Comparison of ENCODE assay signal across 38 mouse cellular contexts in genomic region chr13:61164156-61164555, GRCm38 (mm10). TPM values are rescaled to one million over a fixed set of nuclear protein-coding genes. Genes with fewer than 3 reads are reported as not detected.
"Had no signal": no experiment of that assay in that cellular context is flagged by ENCODE, and none has a peak within 500 bp of the region (broad histone marks: within the 10 kb centered on the region; RNA-seq: fewer than 3 reads in every experiment).

Ctsr (minus strand) TSS chr13:61164256.

- H3K4me1 ChIP-seq: limb, embryonic 10.5 days; limb, embryonic 12.5 days; limb, embryonic 13.5 days; limb, embryonic 15.5 days; liver, embryonic 12.5 days; liver, embryonic 13.5 days; liver, embryonic 15.5 days; lung, embryonic 15.5 days; megakaryocyte, embryonic 14.5 days; midbrain, embryonic 10.5 days; midbrain, embryonic 12.5 days; midbrain, embryonic 13.5 days; midbrain, embryonic 15.5 days; neural tube, embryonic 12.5 days had no signal

- H3K4me2 ChIP-seq: limb, embryonic 12.5 days; limb, embryonic 13.5 days; limb, embryonic 15.5 days; liver, embryonic 11.5 days; liver, embryonic 12.5 days; liver, embryonic 13.5 days; liver, embryonic 15.5 days; lung, embryonic 14.5 days; lung, embryonic 15.5 days; midbrain, embryonic 11.5 days; midbrain, embryonic 12.5 days; midbrain, embryonic 13.5 days; midbrain, embryonic 15.5 days; neural tube, embryonic 12.5 days had no signal

- H3K27ac ChIP-seq: limb, embryonic 10.5 days; limb, embryonic 12.5 days; limb, embryonic 13.5 days; limb, embryonic 15.5 days; liver, embryonic 12.5 days; liver, embryonic 13.5 days; liver, embryonic 14.5 days; liver, embryonic 15.5 days; lung, embryonic 15.5 days; macrophage; midbrain, embryonic 10.5 days; midbrain, embryonic 12.5 days; midbrain, embryonic 13.5 days; midbrain, embryonic 15.5 days; neural tube, embryonic 12.5 days had no signal

- DNase-seq: left cerebral cortex, postnatal 4 days; liver; liver, embryonic 13.5 days; liver, postnatal 0 days; lung, adult 18-20 months; lung, adult 2 months; lung, embryonic 14.5 days; lung, postnatal 10 days; lung, postnatal 14 days; lung, postnatal 36 days; lung, postnatal 4 days; midbrain, embryonic 14.5 days had no signal

- H3K4me3 ChIP-seq: limb, embryonic 10.5 days; limb, embryonic 12.5 days; limb, embryonic 13.5 days; limb, embryonic 15.5 days; liver, embryonic 12.5 days; liver, embryonic 13.5 days; liver, embryonic 15.5 days; lung, embryonic 15.5 days; megakaryocyte, embryonic 14.5 days; midbrain, embryonic 10.5 days; midbrain, embryonic 12.5 days; midbrain, embryonic 13.5 days; midbrain, embryonic 15.5 days; myocyte; neural tube, embryonic 12.5 days had no signal

- H3K9me3 ChIP-seq: limb, embryonic 15.5 days; liver, embryonic 15.5 days; lung, embryonic 15.5 days; megakaryocyte, embryonic 14.5 days had no signal

- H3K9ac ChIP-seq: limb, embryonic 12.5 days; limb, embryonic 13.5 days; limb, embryonic 15.5 days; liver, embryonic 12.5 days; liver, embryonic 13.5 days; liver, embryonic 14.5 days; liver, embryonic 15.5 days; liver, postnatal 0 days; lung, embryonic 14.5 days; lung, embryonic 15.5 days; midbrain, embryonic 12.5 days; midbrain, embryonic 13.5 days; midbrain, embryonic 15.5 days; neural tube, embryonic 12.5 days had no signal

- ATAC-seq: liver, embryonic 12.5 days; liver, postnatal 0 days; lung, postnatal 0 days; midbrain, embryonic 13.5 days; midbrain, embryonic 15.5 days; midbrain, embryonic 16.5 days had no signal

- H3K27me3 ChIP-seq: limb, embryonic 12.5 days; limb, embryonic 13.5 days; limb, embryonic 15.5 days; liver, embryonic 12.5 days; liver, embryonic 13.5 days; liver, embryonic 15.5 days; lung, embryonic 15.5 days; megakaryocyte, embryonic 14.5 days; midbrain, embryonic 12.5 days; midbrain, embryonic 13.5 days; midbrain, embryonic 15.5 days; neural tube, embryonic 12.5 days had no signal

- H3K36me3 ChIP-seq: limb, embryonic 10.5 days; limb, embryonic 12.5 days; limb, embryonic 13.5 days; limb, embryonic 15.5 days; liver, embryonic 12.5 days; liver, embryonic 13.5 days; liver, embryonic 15.5 days; lung, embryonic 15.5 days; midbrain, embryonic 10.5 days; midbrain, embryonic 12.5 days; midbrain, embryonic 13.5 days; midbrain, embryonic 15.5 days; neural tube, embryonic 12.5 days had no signal

RNA-seq across cellular contexts. Expression of gene Ctsr, which starts in this region (rescaled TPM):
- polyA plus RNA-seq: limb, embryonic 10.5 days; limb, embryonic 11.5 days; limb, embryonic 12.5 days; limb, embryonic 13.5 days; limb, embryonic 15.5 days; liver, adult 2 months; liver, embryonic 11.5 days; liver, embryonic 12.5 days; liver, embryonic 13.5 days; liver, embryonic 14.5 days; liver, embryonic 15.5 days; liver, embryonic 16.5 days; liver, postnatal 0 days; lung, adult 2 months; lung, embryonic 14.5 days; lung, embryonic 15.5 days; lung, embryonic 16.5 days; lung, postnatal 0 days; macrophage; midbrain, embryonic 10.5 days; midbrain, embryonic 11.5 days; midbrain, embryonic 12.5 days; midbrain, embryonic 13.5 days; midbrain, embryonic 14.5 days; midbrain, embryonic 15.5 days; midbrain, embryonic 16.5 days; midbrain, postnatal 0 days; myocyte; neural tube, embryonic 11.5 days; neural tube, embryonic 12.5 days had no signal
